Mouse (Mus musculus) testis, adult 2 months (tissue): ENCODE results near the gene Prim2. TPM values are rescaled to one million over a fixed set of nuclear protein-coding genes. Genes with fewer than 3 reads are reported as not detected.

Experiments
- H3K27ac ChIP-seq: fragments of 200-500 bp; 2 replicates; pipeline ENCODE4 v1.5.1; 2012; ENCODE audit warnings: low read depth, low read length; ENCODE audit not compliant: control insufficient read depth, insufficient read depth
- H3K27me3 ChIP-seq: fragments of 200-500 bp; 2 replicates; pipeline ENCODE4 v1.6.1; 2012; ENCODE audit warnings: mild to moderate bottlenecking, low read length, moderate library complexity; ENCODE audit not compliant: control insufficient read depth, insufficient read depth
- H3K36me3 ChIP-seq: fragments of 200-500 bp; 2 replicates; pipeline ENCODE4 v1.6.1; 2012; ENCODE audit warnings: mild to moderate bottlenecking, low read length; ENCODE audit not compliant: control insufficient read depth, insufficient read depth
- H3K4me1 ChIP-seq: fragments of 200-500 bp; 2 replicates; pipeline ENCODE4 v1.6.1; 2012; ENCODE audit warnings: low read length; ENCODE audit not compliant: control insufficient read depth, insufficient read depth
- H3K4me3 ChIP-seq: fragments of 200-500 bp; 2 replicates; pipeline ENCODE4 v1.5.1; 2012; ENCODE audit warnings: low read depth, mild to moderate bottlenecking, low read length, moderate library complexity, mixed read lengths; ENCODE audit not compliant: control insufficient read depth
- CTCF ChIP-seq: fragments of 200-500 bp; IDR thresholded peaks from 2 replicates; pipeline ENCODE4 v1.5.1; 2012; ENCODE audit warnings: low read depth, mild to moderate bottlenecking, inconsistent platforms, low read length, moderate library complexity; ENCODE audit not compliant: control insufficient read depth, insufficient read depth, insufficient replicate concordance
- POLR2A ChIP-seq: fragments of 200-500 bp; IDR thresholded peaks from 2 replicates; pipeline ENCODE4 v1.6.1; 2012; ENCODE audit warnings: low read depth, mild to moderate bottlenecking, inconsistent platforms, low read length, moderate library complexity; ENCODE audit not compliant: control insufficient read depth
- polyA plus RNA-seq: library from polyadenylated mRNA; depleted of rRNA; stranded (reverse); fragments of >200 nt; gene quantifications from 2 replicates; pipeline ENCODE4 v1.2.3, GENCODE M21; 2012

Prim2 gene
- polyA plus RNA-seq, 1 experiment: 17.0 TPM

- no peaks in the 10 kb centered on the region for H3K36me3 ChIP-seq
- no peak overlapping the region for H3K4me3 ChIP-seq
- no peak overlapping the region for H3K27ac ChIP-seq
- no peaks in the 10 kb centered on the region for H3K27me3 ChIP-seq
- H3K4me1 ChIP-seq: no peaks in the 10 kb centered on the region
- TF ChIP-seq CTCF: no peak
- no peak for TF ChIP-seq POLR2A
Measured at GRCm38 (mm10) chr1:33496128-33496527, 173.5 kb downstream of the Prim2 start.

- TF ChIP-seq CTCF: no peak
- no peak for TF ChIP-seq POLR2A
- Histone ChIP-seq H3K4me1 (no peaks in the 10 kb centered on the region), H3K27ac (no peak overlapping the region), H3K4me3 (no peak overlapping the region), H3K36me3 (no peaks in the 10 kb centered on the region), H3K27me3 (no peaks in the 10 kb centered on the region)
Measured at GRCm38 (mm10) chr1:33495586-33495985, 174.0 kb downstream of the Prim2 start.

- TF ChIP-seq POLR2A: no peak
- no peak for TF ChIP-seq CTCF
- no peak overlapping the region for H3K27ac ChIP-seq
Measured at GRCm38 (mm10) chr1:33495203-33495553, 174.4 kb downstream of the Prim2 start.

GRCm38 (mm10) chr1:33494524-33495202 lies 174.9 kb downstream of the Prim2 start:
- no peaks in the 10 kb centered on the region for H3K27me3 ChIP-seq
- TF ChIP-seq POLR2A: no peak
- H3K27ac ChIP-seq: no peak overlapping the region
- H3K4me1 ChIP-seq: no peaks in the 10 kb centered on the region
- no peaks in the 10 kb centered on the region for H3K36me3 ChIP-seq
- no peak overlapping the region for H3K4me3 ChIP-seq

More at GRCm38 (mm10) chr1:33495203-33495553, 174.4 kb downstream of the Prim2 start:
- H3K4me1 ChIP-seq: no peaks in the 10 kb centered on the region
- no peaks in the 10 kb centered on the region for H3K36me3 ChIP-seq
- H3K27me3 ChIP-seq: no peaks in the 10 kb centered on the region
- H3K4me3 ChIP-seq: no peak overlapping the region

GRCm38 (mm10) chr1:33490220-33490619 lies 179.4 kb downstream of the Prim2 start:
- Histone ChIP-seq H3K27ac (no peak overlapping the region), H3K27me3 (no peaks in the 10 kb centered on the region), H3K4me3 (no peak overlapping the region), H3K4me1 (no peaks in the 10 kb centered on the region), H3K36me3 (no peaks in the 10 kb centered on the region)
- TF ChIP-seq POLR2A: no peak
- TF ChIP-seq CTCF: no peak

GRCm38 (mm10) chr1:33488372-33488771 lies 181.2 kb downstream of the Prim2 start:
- H3K27ac ChIP-seq: no peak overlapping the region
- no peak overlapping the region for H3K4me3 ChIP-seq
- no peaks in the 10 kb centered on the region for H3K4me1 ChIP-seq
- no peaks in the 10 kb centered on the region for H3K36me3 ChIP-seq
- no peaks in the 10 kb centered on the region for H3K27me3 ChIP-seq
- TF ChIP-seq CTCF (no peak), POLR2A (no peak)

GRCm38 (mm10) chr1:33483746-33484145 lies 185.8 kb downstream of the Prim2 start:
- Histone ChIP-seq H3K27me3 (no peaks in the 10 kb centered on the region), H3K4me1 (no peaks in the 10 kb centered on the region), H3K4me3 (no peak overlapping the region), H3K27ac (no peak overlapping the region), H3K36me3 (no peaks in the 10 kb centered on the region)
- no peak for TF ChIP-seq CTCF
- TF ChIP-seq POLR2A: no peak

GRCm38 (mm10) chr1:33480382-33480781 lies 189.2 kb downstream of the Prim2 start:
- H3K4me3 ChIP-seq: no peak overlapping the region
- no peak overlapping the region for H3K27ac ChIP-seq
- no peaks in the 10 kb centered on the region for H3K36me3 ChIP-seq
- no peak for TF ChIP-seq POLR2A
- TF ChIP-seq CTCF: no peak
- H3K27me3 ChIP-seq: no peaks in the 10 kb centered on the region
- no peaks in the 10 kb centered on the region for H3K4me1 ChIP-seq
